Mouse (Mus musculus): ENCODE measurements around the gene Gm42742. TPM values are rescaled to one million over a fixed set of nuclear protein-coding genes. Genes with fewer than 3 reads are reported as not detected.

Gene Gm42742
- polyA plus RNA-seq, 1 experiment = 37.7 TPM

DNA sequence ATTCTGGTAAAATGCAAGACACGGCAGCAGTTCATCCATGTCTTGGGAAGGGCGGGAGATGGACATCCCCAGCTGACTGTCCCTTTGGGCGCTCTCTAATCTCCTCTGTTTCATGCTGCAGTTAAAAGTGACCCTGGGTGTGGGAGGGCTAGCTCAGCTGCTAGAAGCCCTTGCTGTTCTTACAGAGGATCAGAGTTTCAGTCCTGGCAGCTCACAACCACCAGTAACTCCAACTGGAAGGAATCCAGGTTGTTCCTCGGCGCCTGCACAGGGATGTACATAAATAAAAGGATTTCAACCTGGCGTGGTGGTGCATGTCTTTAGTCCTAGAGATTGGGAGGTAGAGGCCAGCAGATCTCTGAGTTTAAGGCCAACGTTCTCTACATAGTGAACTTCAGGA is 37.8 kb downstream of the Gm42742 start:
- Histone ChIP-seq H3K36me3 (ENCODE audit: control insufficient read depth, insufficient read depth) (peaks cover 11% of the 10 kb centered on the region), H3ac (ENCODE audit: control insufficient read depth, insufficient read length) (no peak overlapping the region), H3K79me2 (ENCODE audit: control insufficient read depth, insufficient read depth) (no peaks in the 10 kb centered on the region), H3K4me2 (ENCODE audit: low read depth) (no peak overlapping the region), H3K27me3 (ENCODE audit: control insufficient read depth, insufficient read depth, insufficient read length) (no peaks in the 10 kb centered on the region), H3K4me3 (no peak overlapping the region)
- peak in 2 of 3 experiments; percentile 34 to 76 for TF ChIP-seq MYOD1 (IDR thresholded peaks at IDR 0.05; ENCODE audit: control insufficient read depth in 1 of 3, insufficient read length in 2 of 3, low read depth in 2 of 3)
- peak in 1 of 3 experiments; percentile 24 for TF ChIP-seq MYOG (IDR thresholded peaks at IDR 0.05; ENCODE audit: control insufficient read depth in 1 of 3, insufficient read depth in 1 of 3, insufficient read length in 2 of 3, low read depth in 2 of 3)
- no peak for TF ChIP-seq POLR2AphosphoS2 (IDR thresholded peaks at IDR 0.05; ENCODE audit: insufficient read length, low read depth)

- Histone ChIP-seq H3K36me3 (ENCODE audit: control insufficient read depth, insufficient read depth) (peaks cover 14% of the 10 kb centered on the region), H3ac (ENCODE audit: control insufficient read depth, insufficient read length) (no peak overlapping the region), H3K4me3 (no peak overlapping the region), H3K79me2 (ENCODE audit: control insufficient read depth, insufficient read depth) (peaks cover 5% of the 10 kb centered on the region), H3K4me2 (ENCODE audit: low read depth) (no peak overlapping the region), H3K27me3 (ENCODE audit: control insufficient read depth, insufficient read depth, insufficient read length) (no peaks in the 10 kb centered on the region)
- no peak for TF ChIP-seq SRF (IDR thresholded peaks at IDR 0.05; ENCODE audit: control insufficient read depth, insufficient read length, low read depth)
Measured at GRCm38 (mm10) chr7:126982054-126982453, 38.8 kb downstream of the Gm42742 start.

- Histone ChIP-seq H3K27me3 (ENCODE audit: control insufficient read depth, insufficient read depth, insufficient read length) (no peaks in the 10 kb centered on the region), H3ac (ENCODE audit: control insufficient read depth, insufficient read length) (no peak overlapping the region), H3K36me3 (ENCODE audit: control insufficient read depth, insufficient read depth) (peaks cover 14% of the 10 kb centered on the region), H3K4me3 (no peak overlapping the region), H3K4me2 (ENCODE audit: low read depth) (no peak overlapping the region), H3K79me2 (ENCODE audit: control insufficient read depth, insufficient read depth) (peaks cover 9% of the 10 kb centered on the region)
- TF ChIP-seq MYOG (IDR thresholded peaks at IDR 0.05; ENCODE audit: control insufficient read depth in 1 of 3, insufficient read depth in 1 of 3, insufficient read length in 2 of 3, low read depth in 2 of 3) (no peak), POLR2A (IDR thresholded peaks at IDR 0.05; ENCODE audit: insufficient read length, low read depth) (no peak), TCF3 (IDR thresholded peaks at IDR 0.05; ENCODE audit: insufficient read length, low read depth) (no peak), MYOD1 (IDR thresholded peaks at IDR 0.05; ENCODE audit: control insufficient read depth in 1 of 3, insufficient read length in 2 of 3, low read depth in 2 of 3) (no peak), MAX (IDR thresholded peaks at IDR 0.05; ENCODE audit: low read depth) (no peak), SRF (IDR thresholded peaks at IDR 0.05; ENCODE audit: control insufficient read depth, insufficient read length, low read depth) (no peak), REST (IDR thresholded peaks at IDR 0.05; ENCODE audit: insufficient read depth, insufficient read length) (no peak), E2F4 (IDR thresholded peaks at IDR 0.05; ENCODE audit: insufficient read depth) (no peak), USF1 (IDR thresholded peaks at IDR 0.05; ENCODE audit: low read depth) (no peak), CEBPB (IDR thresholded peaks at IDR 0.05; ENCODE audit: insufficient read depth, poor library complexity, severe bottlenecking) (no peak), POLR2AphosphoS2 (IDR thresholded peaks at IDR 0.05; ENCODE audit: insufficient read length, low read depth) (no peak), TCF12 (IDR thresholded peaks at IDR 0.05; ENCODE audit: insufficient read depth, poor library complexity, severe bottlenecking) (no peak)
Measured at GRCm38 (mm10) chr7:126981601-126982000, 39.3 kb downstream of the Gm42742 start.

DNA sequence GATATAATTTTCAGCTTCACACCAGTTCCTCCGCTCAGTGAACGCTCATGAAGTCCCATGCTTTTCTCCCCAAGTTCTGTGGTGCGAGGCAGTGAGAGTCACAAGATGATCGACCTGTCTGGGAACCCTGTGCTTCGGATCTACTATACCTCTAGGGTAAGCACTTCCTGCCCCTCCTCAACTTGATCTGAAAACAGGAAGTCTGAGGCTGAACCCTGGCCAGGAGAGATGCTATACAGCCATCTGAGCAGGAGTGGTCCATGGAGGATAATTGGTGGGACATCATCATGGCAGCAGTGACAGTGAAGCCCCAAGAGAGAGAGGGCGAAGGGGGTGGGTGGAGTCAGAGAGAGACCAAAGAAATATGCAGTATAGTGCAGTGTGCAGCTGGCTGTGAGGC is 42.1 kb downstream of the Gm42742 start:
- peaks cover 14% of the 10 kb centered on the region for H3K36me3 ChIP-seq (ENCODE audit: control insufficient read depth, insufficient read depth)
- peaks cover 13% of the 10 kb centered on the region for H3K79me2 ChIP-seq (ENCODE audit: control insufficient read depth, insufficient read depth)
- TF ChIP-seq MYOG (IDR thresholded peaks at IDR 0.05; ENCODE audit: control insufficient read depth in 1 of 3, insufficient read depth in 1 of 3, insufficient read length in 2 of 3, low read depth in 2 of 3) (no peak), MYOD1 (IDR thresholded peaks at IDR 0.05; ENCODE audit: control insufficient read depth in 1 of 3, insufficient read length in 2 of 3, low read depth in 2 of 3) (no peak), USF1 (IDR thresholded peaks at IDR 0.05; ENCODE audit: low read depth) (no peak), SRF (IDR thresholded peaks at IDR 0.05; ENCODE audit: control insufficient read depth, insufficient read length, low read depth) (no peak), MAX (IDR thresholded peaks at IDR 0.05; ENCODE audit: low read depth) (no peak), TCF3 (IDR thresholded peaks at IDR 0.05; ENCODE audit: insufficient read length, low read depth) (no peak), TCF12 (IDR thresholded peaks at IDR 0.05; ENCODE audit: insufficient read depth, poor library complexity, severe bottlenecking) (no peak), CEBPB (IDR thresholded peaks at IDR 0.05; ENCODE audit: insufficient read depth, poor library complexity, severe bottlenecking) (no peak), REST (IDR thresholded peaks at IDR 0.05; ENCODE audit: insufficient read depth, insufficient read length) (no peak), E2F4 (IDR thresholded peaks at IDR 0.05; ENCODE audit: insufficient read depth) (no peak), POLR2AphosphoS2 (IDR thresholded peaks at IDR 0.05; ENCODE audit: insufficient read length, low read depth) (no peak)
- H3K4me2 ChIP-seq (ENCODE audit: low read depth) = no peak overlapping the region
- H3K27me3 ChIP-seq (ENCODE audit: control insufficient read depth, insufficient read depth, insufficient read length) = no peaks in the 10 kb centered on the region
- no peak overlapping the region for H3ac ChIP-seq (ENCODE audit: control insufficient read depth, insufficient read length)
- no peak overlapping the region for H3K4me3 ChIP-seq

DNA sequence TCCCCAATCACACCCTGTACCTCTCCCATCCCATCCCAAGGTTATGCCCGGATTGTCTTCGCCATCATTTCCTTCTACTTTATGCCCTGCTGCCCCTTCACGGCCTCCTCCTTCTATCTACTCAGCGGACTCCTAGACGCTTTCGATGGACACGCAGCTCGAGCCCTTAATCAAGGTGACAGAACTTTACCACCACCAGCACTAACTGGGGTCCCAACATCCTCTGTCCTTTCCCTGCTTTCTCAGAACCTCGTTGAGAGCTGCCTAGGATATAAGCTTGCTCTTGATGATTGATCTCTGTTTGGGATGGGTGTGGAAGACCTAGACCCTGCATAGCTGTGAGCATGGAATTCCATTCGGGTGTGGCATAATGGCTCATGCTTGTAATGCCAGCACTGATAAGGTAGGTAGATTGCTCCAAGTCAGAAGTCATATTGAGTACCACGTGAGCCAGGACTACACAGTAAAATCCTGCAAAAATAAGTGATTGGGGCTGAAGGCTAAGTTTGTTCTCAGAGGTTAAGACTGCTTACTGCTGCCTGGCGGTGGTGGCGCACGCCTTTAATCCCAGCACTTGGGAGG is 43.9 kb downstream of the Gm42742 start:
- Histone ChIP-seq H3K36me3 (ENCODE audit: control insufficient read depth, insufficient read depth) (peaks cover 14% of the 10 kb centered on the region), H3K4me3 (peak overlapping the region; percentile 95), H3ac (ENCODE audit: control insufficient read depth, insufficient read length) (peak overlapping the region; percentile 83), H3K27me3 (ENCODE audit: control insufficient read depth, insufficient read depth, insufficient read length) (no peaks in the 10 kb centered on the region), H3K79me2 (ENCODE audit: control insufficient read depth, insufficient read depth) (peaks cover 13% of the 10 kb centered on the region), H3K4me2 (ENCODE audit: low read depth) (peak overlapping the region; percentile 77)
- TF ChIP-seq REST (IDR thresholded peaks at IDR 0.05; ENCODE audit: insufficient read depth, insufficient read length) (no peak), E2F4 (IDR thresholded peaks at IDR 0.05; ENCODE audit: insufficient read depth) (no peak), MYOG (IDR thresholded peaks at IDR 0.05; ENCODE audit: control insufficient read depth in 1 of 3, insufficient read depth in 1 of 3, insufficient read length in 2 of 3, low read depth in 2 of 3) (no peak)

Measured in myocyte (in vitro differentiated cells).